Mouse (Mus musculus): ENCODE results near the gene Tmem266. TPM values are rescaled to one million over a fixed set of nuclear protein-coding genes. Genes with fewer than 3 reads are reported as not detected.

Tmem266 gene
- total RNA-seq (2021): under 1 TPM; 0.27 to 0.44 TPM
- long read RNA-seq, experiment 1: 0 reads
- long read RNA-seq, experiment 2: 0 reads

- intact Hi-C loops (cut with DNase I; ENCODE audit: low total_unique reads): no loop called here
- DNase-seq: peak; percentile 70
These were observed at the start of gene Tmem266, which contains the start of gene Nrg4 for GRCm38 (mm10) chr9:55326515-55327233. Gene Tmem266 (plus strand): TSS chr9:55326913. Gene Nrg4 (minus strand): TSS chr9:55326844.

- DNase-seq: no peak
- intact Hi-C loops (cut with DNase I; ENCODE audit: low total_unique reads): no loop called here
These were observed 49.2 kb upstream of the Tmem266 start for GRCm38 (mm10) chr9:55277562-55277961.

DNA sequence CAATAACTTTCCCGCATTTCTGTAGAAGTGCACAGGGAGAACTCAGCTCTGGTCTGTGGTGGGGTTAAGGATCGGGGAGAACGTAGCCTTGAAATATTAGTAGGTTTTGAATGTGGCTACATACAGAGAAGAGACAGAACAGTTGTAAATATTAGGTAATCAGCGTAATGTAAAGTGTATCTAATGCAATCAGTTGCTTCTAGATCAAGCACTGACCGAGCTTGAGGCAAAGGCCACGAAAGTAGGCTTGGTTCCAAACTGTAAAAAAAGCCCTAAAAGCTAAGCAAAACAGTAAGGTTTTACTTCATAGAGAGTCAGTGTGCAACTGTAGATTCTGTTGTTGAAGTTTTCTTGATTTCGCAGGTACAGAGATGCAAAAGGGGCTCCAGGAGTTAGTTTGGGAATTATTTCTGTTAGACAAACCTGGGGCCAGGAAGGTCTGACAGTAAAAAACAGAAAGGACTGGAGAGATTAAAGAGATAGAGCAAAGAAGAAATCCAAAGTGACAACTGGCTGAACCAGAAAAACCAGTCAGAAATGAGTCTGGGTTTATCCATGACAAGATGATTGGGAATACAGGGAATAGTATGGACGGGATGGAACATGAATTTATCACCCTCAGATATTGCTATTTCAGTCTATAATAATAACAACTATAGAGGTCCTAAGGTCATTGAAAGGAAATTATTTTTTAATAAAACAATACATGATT lies 47.4 kb upstream of the Tmem266 start:
- intact Hi-C loops (cut with DNase I; ENCODE audit: low total_unique reads): no loop called here
- DNase-seq: no peak

DNA sequence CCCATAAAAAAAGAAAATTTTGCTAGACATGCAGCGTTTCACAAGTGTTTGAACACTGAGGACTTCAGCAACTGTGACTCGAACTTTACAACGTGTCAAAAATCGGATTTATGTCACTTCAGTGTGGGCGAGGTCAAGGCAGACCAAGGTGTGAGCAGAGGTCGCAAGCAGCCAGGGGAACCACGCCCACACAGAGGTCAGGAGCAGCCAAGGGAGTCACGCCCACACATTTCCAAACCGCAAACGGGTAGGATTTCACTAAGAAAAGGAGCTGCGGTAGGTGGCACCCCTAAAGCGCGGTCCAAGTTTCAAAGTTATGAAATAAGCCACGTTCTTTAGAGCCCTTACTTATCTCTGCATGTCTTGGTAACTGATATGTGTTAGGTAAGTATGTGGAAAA lies 43.2 kb upstream of the Tmem266 start:
- intact Hi-C loops (cut with DNase I; ENCODE audit: low total_unique reads): no loop called here
- no peak for DNase-seq

DNA sequence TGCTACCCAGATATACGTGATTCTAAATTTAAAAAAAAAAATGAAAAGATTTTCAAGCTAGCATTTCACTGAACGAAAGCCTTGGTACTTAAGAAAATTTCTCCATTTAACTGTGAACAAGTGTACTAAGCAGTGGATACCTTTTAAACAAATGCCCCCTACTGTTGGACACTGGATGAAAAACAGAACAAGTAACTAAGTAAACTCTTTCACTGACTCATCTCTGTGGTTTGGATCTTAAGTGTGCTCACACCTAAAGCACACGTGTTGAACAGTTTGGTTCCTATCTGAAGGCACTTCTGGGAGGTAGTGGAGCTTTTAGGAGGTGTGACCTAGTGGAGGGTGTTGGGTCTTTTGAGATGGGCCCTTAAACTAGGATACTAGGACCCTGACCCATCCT lies 41.5 kb upstream of the Tmem266 start:
- DNase-seq: no peak
- intact Hi-C loops (cut with DNase I; ENCODE audit: low total_unique reads): no loop called here

DNA sequence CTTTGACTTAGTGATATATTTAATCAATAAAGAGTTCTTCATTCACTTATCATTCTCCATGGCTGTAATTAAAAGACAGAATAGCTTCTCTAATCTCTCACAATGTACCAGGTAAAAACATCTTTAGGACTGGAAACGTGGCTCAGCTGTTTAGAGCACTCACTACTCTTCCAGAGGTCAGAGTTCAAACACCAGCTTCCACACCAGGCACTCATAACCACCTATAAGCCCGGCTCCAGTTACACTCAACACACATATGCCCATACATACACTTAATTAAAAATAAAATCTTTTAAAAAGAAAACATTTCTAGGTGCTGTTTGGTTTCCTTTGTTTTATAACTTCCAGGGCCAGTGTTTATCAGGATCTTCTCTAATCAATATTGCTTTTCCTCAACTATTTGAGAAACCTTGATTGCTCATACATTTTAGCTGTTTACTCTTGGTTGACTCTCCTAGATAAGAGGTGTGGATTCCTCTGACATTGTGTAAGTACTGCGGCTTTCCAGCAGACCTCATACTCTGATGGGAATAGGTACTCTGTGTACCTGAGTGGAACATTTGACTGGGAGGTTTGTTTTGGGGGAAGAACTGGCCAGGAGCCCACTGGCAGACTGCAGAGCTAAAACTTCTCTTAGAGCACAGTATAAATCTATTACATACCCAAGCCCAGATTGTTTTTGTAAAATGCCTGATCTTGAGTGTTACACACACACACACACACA lies 37.1 kb upstream of the Tmem266 start:
- intact Hi-C loops (cut with DNase I; ENCODE audit: low total_unique reads): no loop called here
- no peak for DNase-seq

- no peak for DNase-seq
- intact Hi-C loops (cut with DNase I; ENCODE audit: low total_unique reads): no loop called here
These were observed 34.7 kb upstream of the Tmem266 start for GRCm38 (mm10) chr9:55291966-55292365.

- intact Hi-C loops (cut with DNase I; ENCODE audit: low total_unique reads): no loop called here
- DNase-seq: no peak
These were observed 30.5 kb upstream of the Tmem266 start for GRCm38 (mm10) chr9:55296221-55296620.

DNA sequence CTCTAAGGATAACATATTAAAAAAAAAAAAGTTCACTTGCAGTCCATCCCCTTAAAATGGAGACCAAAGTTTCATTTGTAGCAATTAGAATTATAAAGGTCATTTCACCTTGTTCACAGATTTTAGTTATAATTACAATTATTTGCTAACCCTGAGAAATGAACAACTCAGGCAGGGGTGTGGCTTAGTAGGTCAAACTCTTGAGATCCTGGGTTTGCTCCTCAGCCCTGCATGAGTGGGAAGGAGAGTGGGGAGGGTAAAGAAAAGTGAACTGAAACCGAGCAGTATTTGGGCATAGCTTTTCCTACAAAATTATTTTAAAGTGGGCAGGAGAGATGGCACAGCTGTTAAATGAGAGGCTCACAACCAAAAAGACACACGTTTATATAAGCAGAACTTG lies 19.6 kb upstream of the Tmem266 start:
- intact Hi-C loops (cut with DNase I; ENCODE audit: low total_unique reads): loop anchor here (5.0 kb wide), 1 partner anchor 280 kb away; the partner anchor contains the start of gene Chrna3

GRCm38 (mm10) chr9:55307557-55307956 lies 19.2 kb upstream of the Tmem266 start:
- no peak for DNase-seq
- intact Hi-C loops (cut with DNase I; ENCODE audit: low total_unique reads): loop anchor here (5.0 kb wide), 1 partner anchor 280 kb away; the partner anchor contains the start of gene Chrna3

More for the DNA sequence above, 19.6 kb upstream of the Tmem266 start:
- no peak for DNase-seq

GRCm38 (mm10) chr9:55308455-55308854 lies 18.3 kb upstream of the Tmem266 start:
- intact Hi-C loops (cut with DNase I; ENCODE audit: low total_unique reads): loop anchor here (5.0 kb wide), 1 partner anchor 281 kb away; the partner anchor contains the start of gene Chrna3
- DNase-seq: no peak

- intact Hi-C loops (cut with DNase I; ENCODE audit: low total_unique reads): no loop called here
- peak; percentile 46 for DNase-seq
These were observed 15.2 kb upstream of the Tmem266 start for GRCm38 (mm10) chr9:55311560-55311959.

DNA sequence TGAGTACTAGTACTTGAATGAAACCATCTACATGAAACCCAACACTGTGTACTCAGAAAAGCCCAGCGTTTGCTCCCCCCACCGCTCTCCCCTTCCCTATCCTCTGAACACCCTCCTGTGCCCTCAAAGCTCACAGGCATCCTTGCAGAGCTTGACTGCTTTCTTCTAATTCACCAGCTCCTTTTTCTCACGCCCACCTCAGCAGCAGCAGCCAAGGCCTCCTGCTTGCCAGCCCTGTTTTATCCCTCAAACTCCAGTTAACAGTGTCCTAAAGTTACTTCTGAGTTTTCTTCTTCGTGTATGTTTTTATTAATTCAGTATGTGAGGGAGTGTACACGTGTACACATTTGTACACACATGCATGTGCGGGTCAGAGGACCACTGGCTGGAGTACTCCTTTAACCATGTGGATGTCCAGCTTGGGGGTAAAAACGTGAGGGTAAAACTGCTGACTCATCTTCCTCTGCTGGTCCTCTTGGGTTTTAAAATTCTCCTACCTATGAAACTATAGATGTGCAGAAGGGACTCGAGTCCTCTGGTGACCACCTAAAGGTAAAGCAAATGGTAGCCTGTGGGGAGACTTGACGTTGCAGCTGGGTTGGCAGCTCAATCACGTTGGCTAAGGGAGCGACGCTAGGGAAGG lies 13.0 kb upstream of the Tmem266 start:
- intact Hi-C loops (cut with DNase I; ENCODE audit: low total_unique reads): no loop called here
- DNase-seq: no peak

DNA sequence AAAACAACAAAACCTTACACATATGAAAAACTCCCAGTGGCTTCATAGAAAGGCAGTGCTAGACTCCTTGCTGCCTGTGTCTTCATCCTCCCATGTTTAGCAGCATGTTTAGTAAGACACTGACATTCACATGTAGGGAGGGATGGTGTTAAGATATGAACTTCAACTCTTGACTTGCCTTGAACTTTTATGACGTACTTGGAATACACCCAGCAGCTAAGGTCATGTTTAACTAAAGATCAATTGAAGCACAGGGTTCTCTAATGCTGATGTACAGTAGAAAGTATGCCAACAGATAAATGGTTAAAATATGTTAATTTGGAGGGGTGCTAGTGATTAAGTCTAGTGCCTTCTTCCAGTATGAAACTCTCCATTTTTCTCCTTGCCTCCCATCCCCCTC lies 4.1 kb upstream of the Tmem266 start:
- DNase-seq: no peak
- intact Hi-C loops (cut with DNase I; ENCODE audit: low total_unique reads): no loop called here

DNA sequence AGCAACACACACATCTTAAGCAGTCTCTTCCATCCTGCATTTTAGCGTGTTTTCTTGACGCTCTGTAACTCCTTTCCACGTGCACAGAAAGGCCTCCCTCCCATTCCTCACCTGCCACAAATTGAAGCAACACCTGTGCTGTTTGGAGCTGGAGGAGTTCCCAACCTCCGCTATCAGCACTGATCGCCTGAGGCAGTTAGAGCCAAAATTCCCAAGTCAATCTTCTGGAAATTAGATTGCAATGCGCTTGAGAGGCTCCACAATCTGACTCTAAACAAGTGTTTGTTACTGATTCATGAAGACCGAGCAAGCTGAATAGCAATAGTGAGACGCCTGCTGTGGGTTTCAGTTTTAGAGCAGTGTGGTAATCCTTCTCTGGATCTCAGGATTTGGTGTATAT lies 2.6 kb upstream of the Tmem266 start:
- no peak for DNase-seq
- intact Hi-C loops (cut with DNase I; ENCODE audit: low total_unique reads): no loop called here

GRCm38 (mm10) chr9:55324516-55324915 lies 2.2 kb upstream of the Tmem266 start:
- DNase-seq: no peak
- intact Hi-C loops (cut with DNase I; ENCODE audit: low total_unique reads): no loop called here

DNA sequence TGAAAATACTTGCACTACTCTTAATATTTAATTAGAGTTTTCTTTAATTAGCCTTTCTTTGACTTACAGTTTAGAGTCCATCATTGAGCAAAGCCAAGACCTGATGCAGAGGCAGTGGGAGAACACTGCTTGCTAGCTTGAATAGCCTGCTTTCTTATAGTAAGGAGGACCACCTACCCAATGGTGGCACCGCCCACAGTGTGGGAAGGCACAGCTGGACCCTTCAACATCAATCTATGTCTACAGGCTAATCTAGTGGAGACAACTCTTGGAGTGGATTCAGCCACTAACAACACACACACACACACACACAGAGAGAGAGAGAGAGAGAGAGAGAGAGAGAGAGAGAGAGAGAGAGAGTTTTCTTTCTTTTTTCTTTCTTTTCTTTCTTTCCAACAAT lies 1.7 kb upstream of the Tmem266 start:
- intact Hi-C loops (cut with DNase I; ENCODE audit: low total_unique reads): no loop called here
- DNase-seq: no peak

- no peak for DNase-seq
- intact Hi-C loops (cut with DNase I; ENCODE audit: low total_unique reads): no loop called here
These were observed 874 bp upstream of the Tmem266 start for GRCm38 (mm10) chr9:55325564-55326514.

DNA sequence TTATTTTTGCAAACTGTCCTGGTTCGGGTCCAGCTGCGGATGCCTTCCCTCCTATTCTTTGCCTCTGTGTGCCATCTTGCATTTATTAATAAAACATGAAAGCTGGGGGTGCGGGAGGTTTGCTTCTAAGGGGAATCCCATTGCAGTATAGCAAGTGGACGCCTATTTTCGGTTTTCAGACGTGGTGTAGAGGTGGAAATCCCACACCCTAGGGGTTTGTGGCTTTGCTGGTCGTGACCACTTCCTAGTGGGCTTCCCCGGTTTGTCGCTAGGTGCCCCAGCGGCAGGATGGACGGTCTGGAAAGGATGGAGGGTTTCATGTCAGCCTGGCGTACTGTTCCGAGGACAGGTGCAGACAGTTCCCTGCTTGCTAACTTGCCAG lies 512 bp downstream of the Tmem266 start:
- intact Hi-C loops (cut with DNase I; ENCODE audit: low total_unique reads): no loop called here
- DNase-seq: no peak
